In genomic region chr8:11382059-11382810, GRCm38 (mm10) we compare ENCODE assay signal across 9 mouse cellular contexts.
DNase-seq lines count a peak whose midpoint lies in the region; ATAC-seq and TF ChIP-seq lines count a peak whose summit lies in the region.
"Had no signal": no experiment of that assay in that cellular context is flagged by ENCODE, and none has a peak within 500 bp of the region (broad histone marks: within the 10 kb centered on the region; RNA-seq: fewer than 3 reads in every experiment).

No protein-coding gene starts in this region.

- H3K36me3 ChIP-seq in hindbrain, postnatal 0 days (ENCODE audit: insufficient read depth, low read length), result no peaks in the 10 kb centered on the region
- no peaks in the 10 kb centered on the region for H3K36me3 ChIP-seq in liver, embryonic 11.5 days (ENCODE audit: control insufficient read depth, insufficient read depth, low read length)
- H3K36me3 ChIP-seq: midbrain, embryonic 12.5 days had no signal

- no peak overlapping the region for H3K9ac ChIP-seq in hindbrain, postnatal 0 days (replicated peaks; ENCODE audit: low read length)
- H3K9ac ChIP-seq in liver, embryonic 11.5 days (ENCODE audit: low read depth, low read length), result no peak overlapping the region
- H3K9ac ChIP-seq: midbrain, embryonic 12.5 days had no signal

- intact Hi-C loops in gastrocnemius, adult 2 months (cut with DNase I), result no loop called here
- intact Hi-C loops in left cerebral cortex, postnatal 14 days (cut with DNase I), result loop anchor here (2.0 kb wide), 1 partner anchor 131 kb away; no protein-coding TSS in a partner anchor

- peak; percentile 86 for ATAC-seq in hindbrain, postnatal 0 days
- ATAC-seq in liver, embryonic 11.5 days (replicated peaks; ENCODE audit: low FRiP score), result no peak

- H3K4me3 ChIP-seq in cerebellum, adult 2 months (replicated peaks; ENCODE audit: insufficient read depth, low read depth, low read length), result no peak overlapping the region
- H3K4me3 ChIP-seq in gastrocnemius, adult 2 months, result peak overlapping the region; percentile 42
- H3K4me3 ChIP-seq in hindbrain, postnatal 0 days (ENCODE audit: low read length), result no peak overlapping the region
- H3K4me3 ChIP-seq in liver, embryonic 11.5 days (ENCODE audit: low read depth, low read length), result no peak overlapping the region
- H3K4me3 ChIP-seq: midbrain, embryonic 12.5 days had no signal

- H3K27ac ChIP-seq in cerebellum, adult 2 months (ENCODE audit: insufficient read depth, low read length), result no peak overlapping the region
- peak overlapping the region; percentile 86 for H3K27ac ChIP-seq in gastrocnemius, adult 2 months
- peak overlapping the region; percentile 46; the same call in 1 of the 2 replicates for H3K27ac ChIP-seq in hindbrain, postnatal 0 days
- H3K27ac ChIP-seq in liver, embryonic 11.5 days (ENCODE audit: low read depth, low read length), result no peak overlapping the region
- H3K27ac ChIP-seq: midbrain, embryonic 12.5 days had no signal

- 10% methylated on average over 19 of the region's 19 CpGs for whole genome bisulfite sequencing in cerebellum, adult 2 months
- WGBS in hindbrain, postnatal 0 days, result 22% methylated on average over 19 of the region's 19 CpGs
- 58% methylated on average over 19 of the region's 19 CpGs for WGBS in liver, embryonic 11.5 days

- no peak for TF ChIP-seq POLR2A in cerebellum, adult 2 months (IDR thresholded peaks at IDR 0.05; ENCODE audit: borderline replicate concordance, insufficient read depth, low read length)

- H3K4me2 ChIP-seq in hindbrain, postnatal 0 days (ENCODE audit: low read depth, low read length), result 0 out of 2 replicates have a peak overlapping the region, but pooled peaks have one; percentile 14
- H3K4me2 ChIP-seq in liver, embryonic 11.5 days, result no peak overlapping the region
- H3K4me2 ChIP-seq: midbrain, embryonic 12.5 days had no signal

- peaks cover 10% of the 10 kb centered on the region for H3K4me1 ChIP-seq in cerebellum, adult 2 months (ENCODE audit: control insufficient read depth, insufficient read depth, low read length)
- peaks cover 19% of the 10 kb centered on the region for H3K4me1 ChIP-seq in hindbrain, postnatal 0 days (ENCODE audit: insufficient read depth, low read length)
- no peaks in the 10 kb centered on the region; the same call in 1 of the 2 replicates for H3K4me1 ChIP-seq in liver, embryonic 11.5 days (replicated peaks; ENCODE audit: control insufficient read depth, insufficient read depth, low read length)

- H3K27me3 ChIP-seq in cerebellum, adult 2 months (ENCODE audit: control insufficient read depth, insufficient read depth, low read length), result no peaks in the 10 kb centered on the region
- H3K27me3 ChIP-seq in hindbrain, postnatal 0 days (ENCODE audit: insufficient read depth, low read length), result no peaks in the 10 kb centered on the region
- H3K27me3 ChIP-seq in liver, embryonic 11.5 days (replicated peaks; ENCODE audit: control insufficient read depth, insufficient read depth, low read length), result no peaks in the 10 kb centered on the region

- DNase-seq in ZHBTc4 (ENCODE audit: low read depth, low spot score), result peak; percentile 79
- DNase-seq in cerebellum, adult 2 months, result peak; percentile 65 to 71
- peak; percentile 74 for DNase-seq in gastrocnemius, adult 2 months
- peak; percentile 77 for DNase-seq in hindbrain, postnatal 0 days (ENCODE audit: low spot score)
- DNase-seq in left cerebral cortex, postnatal 14 days (ENCODE audit: low spot score in 2 of 2), result peak; percentile 75 to 88
- peak; percentile 87 for DNase-seq in right cerebral cortex, adult 18-20 months
- no peak for DNase-seq in liver, embryonic 11.5 days (ENCODE audit: low spot score)
- DNase-seq in spleen, postnatal 36 days (ENCODE audit: low spot score in 2 of 2), result no peak

- TF ChIP-seq CTCF in cerebellum, adult 2 months (IDR thresholded peaks at IDR 0.05; ENCODE audit: borderline replicate concordance, insufficient read depth, low read depth, low read length), result no peak
- no peak for TF ChIP-seq CTCF in gastrocnemius, adult 2 months (IDR thresholded peaks at IDR 0.05)
- TF ChIP-seq CTCF in hindbrain, postnatal 0 days (IDR thresholded peaks at IDR 0.05; ENCODE audit: low read depth), result no peak

- H3K9me3 ChIP-seq in hindbrain, postnatal 0 days (ENCODE audit: low read length), result no peaks in the 10 kb centered on the region
- H3K9me3 ChIP-seq in liver, embryonic 11.5 days (ENCODE audit: control insufficient read depth, low read length), result no peaks in the 10 kb centered on the region
- H3K9me3 ChIP-seq: midbrain, embryonic 12.5 days had no signal

Comparison
In these comparisons a context has a peak if more than half of its experiments do, and no peak if none do; other contexts are left out.
1. DNase-seq: peak in ZHBTc4 (single experiment), cerebellum, adult 2 months (2 of 2), gastrocnemius, adult 2 months (single experiment), hindbrain, postnatal 0 days (single experiment), left cerebral cortex, postnatal 14 days (2 of 2) and right cerebral cortex, adult 18-20 months (single experiment); none in liver, embryonic 11.5 days (single experiment) and spleen, postnatal 36 days (0 of 2).
2. H3K27ac ChIP-seq: peak in gastrocnemius, adult 2 months (single experiment) and hindbrain, postnatal 0 days (single experiment); none in cerebellum, adult 2 months (single experiment) and liver, embryonic 11.5 days (single experiment).